Mouse (Mus musculus): ENCODE measurements around the gene Tnfrsf17. TPM values are rescaled to one million over a fixed set of nuclear protein-coding genes. Genes with fewer than 3 reads are reported as not detected.

The Tnfrsf17 gene
- polyA plus RNA-seq, 1 experiment = 4.0 TPM

GRCm38 (mm10) chr16:11366851-11367250 lies 53.2 kb downstream of the Tnfrsf17 start:
- Histone ChIP-seq H3K27ac (ENCODE audit: insufficient read depth, low read length) (no peak overlapping the region), H3K27me3 (ENCODE audit: control insufficient read depth, insufficient read depth, low read length) (no peaks in the 10 kb centered on the region), H3K4me1 (ENCODE audit: control insufficient read depth, insufficient read depth, insufficient read length) (peaks cover 4% of the 10 kb centered on the region; the same call in 1 of the 2 replicates), H3K4me3 (ENCODE audit: extremely low read depth, insufficient read depth, insufficient read length) (no peak overlapping the region), H3K36me3 (ENCODE audit: control insufficient read depth, insufficient read depth, low read length) (peaks cover 1% of the 10 kb centered on the region; the same call in 1 of the 2 replicates)
- TF ChIP-seq CTCF (IDR thresholded peaks at IDR 0.05; ENCODE audit: extremely low read depth, insufficient read depth, insufficient read length, insufficient replicate concordance) (no peak), POLR2A (IDR thresholded peaks at IDR 0.05; ENCODE audit: low read depth, low read length) (no peak)
- no peak for DNase-seq (ENCODE audit: low read depth in 1 of 2, low spot score in 2 of 2)
- WGBS = 72% methylated on average over 1 of the region's 1 CpGs

GRCm38 (mm10) chr16:11368412-11368811 lies 54.8 kb downstream of the Tnfrsf17 start:
- no peak for DNase-seq (ENCODE audit: low read depth in 1 of 2, low spot score in 2 of 2)
- Histone ChIP-seq H3K4me3 (ENCODE audit: extremely low read depth, insufficient read depth, insufficient read length) (no peak overlapping the region), H3K27me3 (ENCODE audit: control insufficient read depth, insufficient read depth, low read length) (no peaks in the 10 kb centered on the region), H3K4me1 (ENCODE audit: control insufficient read depth, insufficient read depth, insufficient read length) (peaks cover 4% of the 10 kb centered on the region; the same call in 1 of the 2 replicates), H3K27ac (ENCODE audit: insufficient read depth, low read length) (no peak overlapping the region), H3K36me3 (ENCODE audit: control insufficient read depth, insufficient read depth, low read length) (peaks cover 1% of the 10 kb centered on the region; the same call in 1 of the 2 replicates)
- no peak for TF ChIP-seq POLR2A (IDR thresholded peaks at IDR 0.05; ENCODE audit: low read depth, low read length)
- no peak for TF ChIP-seq CTCF (IDR thresholded peaks at IDR 0.05; ENCODE audit: extremely low read depth, insufficient read depth, insufficient read length, insufficient replicate concordance)
- WGBS = 86% methylated on average over 3 of the region's 3 CpGs

- Histone ChIP-seq H3K4me3 (ENCODE audit: extremely low read depth, insufficient read depth, insufficient read length) (no peak overlapping the region), H3K27ac (ENCODE audit: insufficient read depth, low read length) (no peak overlapping the region), H3K4me1 (ENCODE audit: control insufficient read depth, insufficient read depth, insufficient read length) (peaks cover 4% of the 10 kb centered on the region; the same call in 1 of the 2 replicates), H3K36me3 (ENCODE audit: control insufficient read depth, insufficient read depth, low read length) (peaks cover 1% of the 10 kb centered on the region; the same call in 1 of the 2 replicates), H3K27me3 (ENCODE audit: control insufficient read depth, insufficient read depth, low read length) (no peaks in the 10 kb centered on the region)
- DNase-seq (ENCODE audit: low read depth in 1 of 2, low spot score in 2 of 2) = no peak
- WGBS = 85% methylated on average over 4 of the region's 4 CpGs
- TF ChIP-seq POLR2A (IDR thresholded peaks at IDR 0.05; ENCODE audit: low read depth, low read length) = no peak
These were observed 55.5 kb downstream of the Tnfrsf17 start for GRCm38 (mm10) chr16:11369162-11369561.

GRCm38 (mm10) chr16:11369642-11370041 lies 56.0 kb downstream of the Tnfrsf17 start:
- Histone ChIP-seq H3K4me3 (ENCODE audit: extremely low read depth, insufficient read depth, insufficient read length) (no peak overlapping the region), H3K27ac (ENCODE audit: insufficient read depth, low read length) (no peak overlapping the region), H3K36me3 (ENCODE audit: control insufficient read depth, insufficient read depth, low read length) (peaks cover 1% of the 10 kb centered on the region; the same call in 1 of the 2 replicates), H3K27me3 (ENCODE audit: control insufficient read depth, insufficient read depth, low read length) (no peaks in the 10 kb centered on the region), H3K4me1 (ENCODE audit: control insufficient read depth, insufficient read depth, insufficient read length) (peaks cover 4% of the 10 kb centered on the region; the same call in 1 of the 2 replicates)
- TF ChIP-seq CTCF (IDR thresholded peaks at IDR 0.05; ENCODE audit: extremely low read depth, insufficient read depth, insufficient read length, insufficient replicate concordance) = no peak
- no peak for TF ChIP-seq POLR2A (IDR thresholded peaks at IDR 0.05; ENCODE audit: low read depth, low read length)
- WGBS = 25% methylated on average over 1 of the region's 1 CpGs
- no peak for DNase-seq (ENCODE audit: low read depth in 1 of 2, low spot score in 2 of 2)

Other genes starting within 250 kb of the Tnfrsf17 start
- 115 and 171 TPM in 2 replicates for gene Litaf, start 247.7 kb upstream of the Tnfrsf17 start, polyA plus RNA-seq (2012; rRNA removed)
- gene Txndc11, start 179.2 kb upstream of the Tnfrsf17 start, polyA plus RNA-seq (2012; rRNA removed) = 28.6 and 42.5 TPM in 2 replicates
- 43.0 and 46.0 TPM in 2 replicates for gene Zc3h7a, start 137.4 kb upstream of the Tnfrsf17 start, polyA plus RNA-seq (2012; rRNA removed)
- 2.6 and 4.5 TPM in 2 replicates for gene Rsl1d1, start 110.5 kb upstream of the Tnfrsf17 start, polyA plus RNA-seq (2012; rRNA removed)
- gene Gspt1, start 59.5 kb upstream of the Tnfrsf17 start, polyA plus RNA-seq (2012; rRNA removed) = 26.2 and 38.3 TPM in 2 replicates
- 13.6 and 14.3 TPM in 2 replicates for gene Snx29, start 9.1 kb downstream of the Tnfrsf17 start, polyA plus RNA-seq (2012; rRNA removed)

All from spleen, adult 2 months (tissue).